Mouse (Mus musculus) ES-E14 (cell line): ENCODE measurements at regions not wholly inside any gene's neighbourhood (a gene's known extent, or its start where the extent isn't known, plus 50 kb on each side); places are given as distances from the start of the nearest gene placed in this dataset.

Source experiments
- CHD2 ChIP-seq: IDR thresholded peaks from 2 replicates; pipeline ENCODE4 v1.6.1; 2014; ENCODE audit warnings: mild to moderate bottlenecking, low read depth, low read length, inconsistent platforms
- HCFC1 ChIP-seq: IDR thresholded peaks from 2 replicates; pipeline ENCODE4 v1.6.1; 2012; ENCODE audit warnings: low read length, inconsistent platforms, borderline replicate concordance; ENCODE audit not compliant: insufficient read depth
- MAFK ChIP-seq: IDR thresholded peaks from 2 replicates; pipeline ENCODE4 v1.6.1; 2014; ENCODE audit warnings: mild to moderate bottlenecking, low read depth, low read length, inconsistent platforms; ENCODE audit not compliant: insufficient read depth
- ZC3H11A ChIP-seq: IDR thresholded peaks from 2 replicates; pipeline ENCODE4 v1.6.1; 2012; ENCODE audit warnings: low read depth, mild to moderate bottlenecking, inconsistent platforms, low read length, borderline replicate concordance
- ZNF384 ChIP-seq: IDR thresholded peaks from 2 replicates; pipeline ENCODE4 v1.6.1; 2012; ENCODE audit warnings: low read depth, low read length, inconsistent platforms

- TF ChIP-seq ZC3H11A, result no peak
- TF ChIP-seq HCFC1, result no peak
- no peak for TF ChIP-seq ZNF384
- TF ChIP-seq MAFK, result no peak
- no peak for TF ChIP-seq CHD2
Measured at GRCm38 (mm10) chr7:137930200-137930599, 467.3 kb downstream of the Tcerg1l start.
